Mouse (Mus musculus) kidney, postnatal 0 days (tissue): ENCODE measurements around the gene Sh2d1b2. TPM values are rescaled to one million over a fixed set of nuclear protein-coding genes. Genes with fewer than 3 reads are reported as not detected.

ENCODE experiments used
- ATAC-seq: fragments of 200-750 bp; cut with Nextera tagmentation; replicated peaks from 2 replicates; pipeline ENCODE4 v1.8.0; 2017; ENCODE audit warnings: low read depth, moderate number of reproducible peaks, moderate TSS enrichment, moderate library complexity; ENCODE audit not compliant: low FRiP score
- DNase-seq: peaks from one replicate; pipeline ENCODE4 v3.0.0-alpha.2; 2016; ENCODE audit warnings: low spot score
- H3K27ac ChIP-seq: fragments of 300-500 bp; sonication (generic); 2 replicates; pipeline ENCODE4 v1.5.1; 2014; ENCODE audit warnings: mild to moderate bottlenecking
- H3K27me3 ChIP-seq: fragments of 300-500 bp; sonication (generic); 2 replicates; pipeline ENCODE4 v1.6.1; 2014; ENCODE audit warnings: low read length, mixed read lengths; ENCODE audit not compliant: insufficient read depth
- H3K36me3 ChIP-seq: fragments of 300-500 bp; sonication (generic); 2 replicates; pipeline ENCODE4 v1.6.1; 2014; ENCODE audit warnings: low read length, mixed read lengths; ENCODE audit not compliant: insufficient read depth
- H3K4me1 ChIP-seq: fragments of 300-500 bp; sonication (generic); replicated peaks from 2 replicates; pipeline ENCODE4 v1.6.1; 2014; ENCODE audit warnings: antibody characterized with exemption, low read length, mixed read lengths; ENCODE audit not compliant: insufficient read depth
- H3K4me2 ChIP-seq: fragments of 300-500 bp; sonication (generic); 2 replicates; pipeline ENCODE4 v1.6.1; 2014; ENCODE audit warnings: mild to moderate bottlenecking, low read length, moderate library complexity, mixed read lengths
- H3K4me3 ChIP-seq: fragments of 300-500 bp; sonication (generic); replicated peaks from 2 replicates; pipeline ENCODE4 v1.5.1; 2014; ENCODE audit warnings: low read depth, low read length
- H3K9ac ChIP-seq: fragments of 300-500 bp; sonication (generic); 2 replicates; pipeline ENCODE4 v1.6.1; 2014; ENCODE audit warnings: low read depth, low read length
- H3K9me3 ChIP-seq: fragments of 300-500 bp; sonication (generic); replicated peaks from 2 replicates; pipeline ENCODE4 v1.6.1; 2016; ENCODE audit warnings: low read length, inconsistent platforms, mixed read lengths
- CTCF ChIP-seq: IDR thresholded peaks from 2 replicates; pipeline ENCODE4 v1.5.1; 2016; ENCODE audit warnings: antibody characterized with exemption, low read depth, mild to moderate bottlenecking, moderate library complexity
- WGBS: fragments of 180-500 bp; shearing (Covaris S2); extraction: QIAGEN DNeasy Blood & Tissue Kit; methylation state at CpG from one replicate; pipeline ENCODE4 v1.1.7; 2014; 5-methylcytosine and 5-hydroxymethylcytosine counted together
- polyA plus RNA-seq: library from polyadenylated mRNA; unstranded; fragments of >200 nt; fragmentation: Nextera tagmentation; extraction: Ambion mirVana; gene quantifications from 2 replicates; pipeline ENCODE4 v1.2.1, GENCODE M21; 2015

Sh2d1b2 gene
- polyA plus RNA-seq, 1 experiment from 2014 or later, result not detected

DNA sequence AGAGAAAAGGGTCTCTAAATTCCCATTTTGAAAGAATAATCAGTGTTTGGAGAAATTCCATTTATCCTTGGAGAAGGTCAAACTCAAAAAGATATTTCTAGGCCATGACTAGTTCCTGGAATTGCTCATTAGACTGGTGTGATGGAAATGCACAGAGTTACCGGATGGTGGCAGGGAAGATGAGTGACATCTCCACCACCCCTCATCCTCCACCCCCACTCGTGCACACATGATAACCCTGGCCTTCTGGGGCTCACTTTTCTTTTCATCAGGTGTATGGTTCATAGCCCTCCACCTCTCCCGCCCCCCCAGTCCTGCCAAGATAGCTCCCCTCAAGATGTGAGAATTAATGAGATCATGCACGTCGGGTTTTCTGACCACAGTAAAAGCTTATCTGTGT lies 60.7 kb downstream of the Sh2d1b2 start:
- ATAC-seq (no peak; the same call in 1 of the 2 replicates), DNase-seq (no peak)
- no peaks in the 10 kb centered on the region for H3K4me1 ChIP-seq
- H3K27ac ChIP-seq, result no peak overlapping the region
- no peak for TF ChIP-seq CTCF
- H3K9ac ChIP-seq, result no peak overlapping the region
- no peaks in the 10 kb centered on the region for H3K36me3 ChIP-seq
- 82% methylated on average over 5 of the region's 5 CpGs for WGBS
- H3K27me3 ChIP-seq, result no peaks in the 10 kb centered on the region
- no peak overlapping the region for H3K4me2 ChIP-seq
- no peak overlapping the region for H3K4me3 ChIP-seq
- no peaks in the 10 kb centered on the region for H3K9me3 ChIP-seq

DNA sequence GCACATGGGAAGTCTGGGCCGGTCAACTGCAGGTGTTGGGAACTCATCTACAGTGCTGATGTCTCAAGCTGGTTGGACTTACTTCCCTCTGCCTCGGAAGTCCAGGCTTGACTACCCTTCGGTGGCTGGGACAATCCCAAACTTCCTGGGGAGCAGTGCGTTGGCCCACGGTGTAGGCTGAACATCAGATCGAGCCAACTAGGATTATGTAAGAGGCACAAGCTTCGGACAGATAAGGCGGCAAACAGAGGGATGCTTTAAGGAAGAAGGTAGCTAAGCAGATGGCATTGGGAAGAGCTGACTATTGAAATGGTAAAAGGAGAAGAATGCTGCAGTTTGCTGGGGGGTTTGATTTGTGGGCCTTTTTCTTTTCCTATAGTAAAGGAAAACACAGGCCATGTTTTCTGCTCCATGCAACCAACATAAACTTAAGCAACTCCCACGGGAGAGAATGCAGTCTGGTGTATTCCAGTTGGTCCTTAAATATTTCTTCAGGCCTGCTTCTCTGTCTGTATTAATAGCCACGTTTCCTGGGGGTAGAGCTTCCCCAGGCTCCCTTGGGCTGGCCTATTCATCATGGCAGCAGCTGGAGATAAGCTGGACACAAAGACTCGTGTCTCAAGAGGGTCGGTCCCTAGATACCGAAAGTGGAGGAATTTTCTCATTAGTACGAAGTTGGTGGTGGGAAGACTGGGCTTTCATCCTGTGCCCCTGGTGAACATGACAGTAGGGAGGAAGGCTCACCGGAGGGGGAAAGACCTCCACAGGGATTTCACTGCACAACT lies 62.4 kb downstream of the Sh2d1b2 start:
- Histone ChIP-seq H3K27ac (no peak overlapping the region), H3K27me3 (no peaks in the 10 kb centered on the region), H3K4me3 (no peak overlapping the region), H3K4me2 (no peak overlapping the region), H3K9ac (no peak overlapping the region), H3K9me3 (no peaks in the 10 kb centered on the region), H3K36me3 (no peaks in the 10 kb centered on the region), H3K4me1 (no peaks in the 10 kb centered on the region)
- ATAC-seq, result no peak
- TF ChIP-seq CTCF, result no peak
- 82% methylated on average over 15 of the region's 15 CpGs for WGBS
- no peak for DNase-seq

DNA sequence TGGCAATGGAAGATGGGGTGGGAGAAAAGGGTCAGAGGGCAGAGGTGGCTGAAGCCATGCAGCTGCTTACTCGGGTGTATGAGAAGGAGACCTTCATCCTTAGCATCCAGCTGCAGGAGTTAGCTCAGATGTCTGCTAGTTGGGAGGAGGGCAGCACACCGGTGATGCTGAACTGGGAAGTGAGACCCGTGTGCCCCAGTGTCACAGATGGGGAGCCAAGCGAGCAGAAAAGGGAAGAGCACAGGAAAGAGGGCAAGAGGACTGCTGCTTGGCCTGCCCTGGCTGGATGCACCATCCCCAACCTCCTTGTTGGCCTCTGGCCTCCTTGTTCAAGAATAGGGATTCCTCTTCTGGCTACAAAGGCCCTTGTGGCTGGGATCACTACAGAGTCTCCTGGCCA lies 66.9 kb downstream of the Sh2d1b2 start:
- no peak overlapping the region for H3K27ac ChIP-seq
- no peak for TF ChIP-seq CTCF
- no peaks in the 10 kb centered on the region for H3K4me1 ChIP-seq
- H3K4me2 ChIP-seq, result no peak overlapping the region
- H3K27me3 ChIP-seq, result no peaks in the 10 kb centered on the region
- H3K9ac ChIP-seq, result no peak overlapping the region
- H3K36me3 ChIP-seq, result no peaks in the 10 kb centered on the region
- DNase-seq, result peak; percentile 9
- WGBS, result 38% methylated on average over 4 of the region's 4 CpGs
- no peaks in the 10 kb centered on the region for H3K9me3 ChIP-seq
- no peak for ATAC-seq
- no peak overlapping the region for H3K4me3 ChIP-seq

DNA sequence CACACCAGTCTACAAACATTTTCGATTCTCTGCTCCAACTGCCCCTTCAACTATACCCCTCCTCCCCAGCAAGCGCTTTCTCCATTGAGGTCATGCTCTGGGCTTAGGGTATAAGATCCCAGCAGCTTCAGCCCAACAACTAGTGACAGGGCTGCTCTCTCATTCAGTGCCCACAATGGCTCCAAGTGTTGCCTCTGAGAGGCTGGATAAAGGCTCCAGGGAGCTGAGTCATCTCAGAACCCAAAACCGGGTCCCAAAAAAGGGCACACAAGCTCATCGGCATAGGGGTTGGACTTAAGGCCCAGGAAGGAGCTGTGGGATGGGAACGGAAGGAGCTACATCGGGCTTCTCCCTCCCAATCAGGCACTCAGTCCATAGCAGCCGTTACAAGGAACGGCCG lies 69.1 kb downstream of the Sh2d1b2 start:
- H3K27ac ChIP-seq, result no peak overlapping the region
- no peak overlapping the region for H3K4me2 ChIP-seq
- no peak for TF ChIP-seq CTCF
- H3K9me3 ChIP-seq, result no peaks in the 10 kb centered on the region
- H3K27me3 ChIP-seq, result no peaks in the 10 kb centered on the region
- no peaks in the 10 kb centered on the region for H3K36me3 ChIP-seq
- 89% methylated on average over 9 of the region's 9 CpGs for WGBS
- no peaks in the 10 kb centered on the region for H3K4me1 ChIP-seq
- no peak overlapping the region for H3K9ac ChIP-seq
- ATAC-seq (no peak), DNase-seq (no peak)
- H3K4me3 ChIP-seq, result no peak overlapping the region

DNA sequence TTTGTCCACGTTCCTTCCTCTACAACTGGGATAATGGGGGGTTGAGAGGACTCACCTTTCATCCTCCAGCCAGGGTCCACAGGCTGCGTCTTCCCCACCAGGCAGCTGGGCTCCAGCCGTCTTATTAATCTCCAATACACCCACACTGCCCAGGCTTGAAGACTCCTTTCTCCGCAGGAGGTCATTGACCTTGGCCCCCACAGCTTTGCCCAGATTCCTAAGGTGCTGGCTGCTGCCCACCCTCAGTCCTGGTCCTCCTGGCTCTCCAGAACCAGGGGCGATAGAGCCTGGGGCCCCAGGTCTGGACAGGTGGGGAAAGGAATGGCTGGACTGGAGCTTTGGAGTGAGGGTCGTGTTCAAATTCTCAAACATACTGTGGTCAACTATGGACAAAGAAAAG lies 69.9 kb downstream of the Sh2d1b2 start:
- ATAC-seq, result no peak
- H3K36me3 ChIP-seq, result no peaks in the 10 kb centered on the region
- H3K27me3 ChIP-seq, result no peaks in the 10 kb centered on the region
- H3K9ac ChIP-seq, result no peak overlapping the region
- DNase-seq, result no peak
- no peak overlapping the region for H3K4me3 ChIP-seq
- no peaks in the 10 kb centered on the region for H3K4me1 ChIP-seq
- no peak overlapping the region for H3K4me2 ChIP-seq
- TF ChIP-seq CTCF, result no peak
- H3K9me3 ChIP-seq, result no peaks in the 10 kb centered on the region
- WGBS, result 85% methylated on average over 6 of the region's 6 CpGs
- no peak overlapping the region for H3K27ac ChIP-seq

DNA sequence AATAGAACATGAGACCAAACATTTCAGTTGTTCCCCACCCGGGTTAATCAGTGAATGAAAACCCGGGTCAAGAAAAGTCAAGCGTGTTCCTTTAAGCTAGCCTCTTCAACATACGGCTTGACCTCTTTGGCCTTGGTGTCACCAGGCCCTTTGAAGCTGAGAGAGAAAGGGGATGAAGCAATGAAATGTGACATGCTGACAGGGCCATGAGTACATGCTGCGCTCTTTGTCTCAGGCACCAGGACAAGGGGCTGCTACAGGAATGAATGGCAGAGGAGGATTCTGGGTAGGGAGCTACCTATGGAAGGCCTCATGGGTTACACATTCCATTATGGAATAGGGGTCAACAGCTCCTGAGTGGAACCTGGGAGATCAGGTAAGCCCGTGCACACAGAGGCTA lies 70.6 kb downstream of the Sh2d1b2 start:
- no peak overlapping the region for H3K4me2 ChIP-seq
- no peaks in the 10 kb centered on the region for H3K4me1 ChIP-seq
- no peaks in the 10 kb centered on the region for H3K9me3 ChIP-seq
- DNase-seq (no peak), ATAC-seq (no peak)
- H3K9ac ChIP-seq, result no peak overlapping the region
- H3K27ac ChIP-seq, result no peak overlapping the region
- 73% methylated on average over 6 of the region's 6 CpGs for WGBS
- no peak overlapping the region for H3K4me3 ChIP-seq
- TF ChIP-seq CTCF, result no peak
- H3K36me3 ChIP-seq, result no peaks in the 10 kb centered on the region
- H3K27me3 ChIP-seq, result no peaks in the 10 kb centered on the region

Other genes starting within 250 kb of the Sh2d1b2 start
- gene Ddr2, start 122.0 kb upstream of the Sh2d1b2 start, polyA plus RNA-seq, result 19.9 and 23.8 TPM in 2 replicates
- 53.0 and 53.6 TPM in 2 replicates for gene Uap1, start 57.8 kb upstream of the Sh2d1b2 start, polyA plus RNA-seq
- 6.6 and 7.0 TPM in 2 replicates for gene Uhmk1, start 17.4 kb upstream of the Sh2d1b2 start, polyA plus RNA-seq
- 0.17 and 0.20 TPM in 2 replicates for gene Sh2d1b1, start 44.6 kb downstream of the Sh2d1b2 start, polyA plus RNA-seq
- gene Gm7694, start 73.6 kb downstream of the Sh2d1b2 start, polyA plus RNA-seq, result 5.6 and 6.1 TPM in 2 replicates
- 0.62 and 1.0 TPM in 2 replicates for gene Spata46, start 76.1 kb downstream of the Sh2d1b2 start, polyA plus RNA-seq